Mouse (Mus musculus): ENCODE results near the gene Fbxl13. TPM values are rescaled to one million over a fixed set of nuclear protein-coding genes. Genes with fewer than 3 reads are reported as not detected.

Fbxl13 gene
- polyA plus RNA-seq, 1 experiment from 2014 or later: 0.10 TPM

GRCm38 (mm10) chr5:21468100-21468499 is 177.3 kb downstream of the Fbxl13 start:
- H3K4me3 ChIP-seq: no peak overlapping the region
- ATAC-seq (ENCODE audit: insufficient number of reproducible peaks, insufficient read depth, low FRiP score, low TSS enrichment): no peak
- H3K9me3 ChIP-seq: no peaks in the 10 kb centered on the region
- no peaks in the 10 kb centered on the region for H3K36me3 ChIP-seq
- H3K27me3 ChIP-seq: no peaks in the 10 kb centered on the region
- H3K27ac ChIP-seq: no peak overlapping the region
- WGBS: 69% methylated on average over 12 of the region's 12 CpGs
- H3K4me2 ChIP-seq (replicated peaks): no peak overlapping the region
- H3K4me1 ChIP-seq: peaks cover 7% of the 10 kb centered on the region; the same call in 1 of the 2 replicates
- H3K9ac ChIP-seq: no peak overlapping the region

DNA sequence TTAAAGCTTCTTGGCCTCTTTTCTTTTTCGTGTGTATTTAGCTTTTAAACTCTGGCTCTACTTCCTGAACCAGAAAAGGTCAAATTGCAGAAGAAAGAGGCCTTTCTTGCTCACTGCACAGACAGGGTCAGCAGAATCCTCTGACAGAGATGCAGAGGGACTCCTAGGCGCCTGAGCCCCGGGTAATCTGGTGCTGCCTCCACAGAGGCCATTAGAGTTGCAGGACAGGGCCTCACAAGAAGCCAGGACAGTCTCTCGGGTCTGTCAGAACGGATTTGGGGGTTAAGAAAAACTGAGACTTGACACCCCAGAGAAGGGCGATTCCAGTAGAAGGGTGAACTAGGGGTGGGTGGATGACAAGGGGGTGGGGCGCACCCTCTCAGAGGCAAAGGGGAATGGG is 178.0 kb downstream of the Fbxl13 start:
- Histone ChIP-seq H3K27me3 (no peaks in the 10 kb centered on the region), H3K9me3 (no peaks in the 10 kb centered on the region), H3K4me2 (replicated peaks) (no peak overlapping the region), H3K36me3 (no peaks in the 10 kb centered on the region), H3K9ac (no peak overlapping the region), H3K4me3 (no peak overlapping the region), H3K27ac (no peak overlapping the region), H3K4me1 (peaks cover 7% of the 10 kb centered on the region; the same call in 1 of the 2 replicates)
- WGBS: 39% methylated on average over 7 of the region's 7 CpGs
- no peak for ATAC-seq (ENCODE audit: insufficient number of reproducible peaks, insufficient read depth, low FRiP score, low TSS enrichment)

DNA sequence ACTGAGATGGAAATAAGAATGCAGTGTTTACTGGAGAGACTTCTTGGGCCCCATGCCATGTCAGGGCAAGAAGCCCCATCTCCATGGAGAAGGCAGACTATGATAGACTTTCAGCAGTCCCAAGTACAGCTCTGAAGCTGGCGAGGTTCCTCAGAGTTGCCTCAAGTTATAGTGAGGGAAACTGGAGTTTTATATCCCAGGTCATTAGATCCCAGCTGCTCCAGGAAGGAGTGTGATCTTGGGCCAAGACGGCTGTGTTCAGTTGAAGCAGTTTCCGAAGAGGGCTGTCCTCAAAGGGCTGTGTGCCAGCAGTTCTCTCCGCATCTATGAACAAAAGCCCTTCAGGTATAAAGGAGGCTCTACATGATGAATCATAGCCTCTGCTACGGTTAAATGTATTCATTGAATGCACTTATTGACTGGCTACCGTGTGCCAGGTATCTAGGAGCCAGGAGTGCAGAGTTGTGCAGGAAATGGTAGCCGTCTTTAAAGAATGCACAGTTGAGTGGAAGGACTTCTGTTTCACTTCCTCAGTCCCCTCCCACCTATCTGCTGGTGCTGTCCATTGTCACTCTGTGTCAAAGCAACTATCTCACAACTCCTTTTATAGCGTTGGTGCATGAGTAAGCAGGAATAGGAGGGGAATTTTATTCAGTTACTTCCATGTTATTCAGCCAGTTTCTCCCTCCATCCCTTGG is 204.5 kb downstream of the Fbxl13 start:
- no peak overlapping the region for H3K4me3 ChIP-seq
- H3K27me3 ChIP-seq: no peaks in the 10 kb centered on the region
- no peak overlapping the region for H3K4me2 ChIP-seq (replicated peaks)
- H3K36me3 ChIP-seq: no peaks in the 10 kb centered on the region
- no peaks in the 10 kb centered on the region for H3K9me3 ChIP-seq
- no peak overlapping the region for H3K27ac ChIP-seq
- H3K4me1 ChIP-seq: peaks cover 3% of the 10 kb centered on the region; the same call in 1 of the 2 replicates
- WGBS: 83% methylated on average over 8 of the region's 8 CpGs
- ATAC-seq (ENCODE audit: insufficient number of reproducible peaks, insufficient read depth, low FRiP score, low TSS enrichment): no peak
- no peak overlapping the region for H3K9ac ChIP-seq

DNA sequence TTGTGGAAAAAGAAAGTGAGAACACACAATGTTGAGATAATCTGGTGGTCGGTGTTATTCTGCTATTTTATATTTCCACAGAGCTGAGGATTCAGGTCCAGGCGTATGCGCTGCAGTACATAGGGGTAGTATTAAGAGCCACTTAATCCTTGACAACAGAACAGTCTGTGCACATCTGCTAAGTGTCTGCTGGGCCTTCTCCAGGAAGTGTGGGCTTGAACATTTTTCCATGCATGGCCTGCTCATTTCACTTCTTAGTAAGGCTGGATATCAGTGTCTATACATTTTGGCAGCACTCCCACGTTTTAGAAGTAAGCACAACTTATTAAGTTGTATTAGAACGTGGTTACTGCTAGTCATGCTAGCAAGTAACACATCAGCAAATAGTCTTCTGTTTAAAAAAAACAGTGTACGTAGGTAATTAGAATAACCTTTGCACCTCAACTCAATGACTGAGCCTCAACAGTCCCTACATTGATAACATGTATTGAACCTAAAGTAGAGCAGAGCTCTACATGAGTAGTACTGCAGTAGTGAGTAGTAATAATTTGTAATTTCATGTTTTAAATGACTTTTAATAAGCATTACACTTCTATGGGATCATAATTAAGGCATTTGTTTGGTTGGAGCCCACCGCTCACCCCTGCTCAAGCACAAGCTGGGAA is 205.9 kb downstream of the Fbxl13 start:
- H3K9ac ChIP-seq: no peak overlapping the region
- H3K4me2 ChIP-seq (replicated peaks): no peak overlapping the region
- H3K27ac ChIP-seq: no peak overlapping the region
- no peaks in the 10 kb centered on the region for H3K27me3 ChIP-seq
- peaks cover 5% of the 10 kb centered on the region; the same call in 1 of the 2 replicates for H3K4me1 ChIP-seq
- 89% methylated on average over 7 of the region's 7 CpGs for whole genome bisulfite sequencing
- no peak overlapping the region for H3K4me3 ChIP-seq
- ATAC-seq (ENCODE audit: insufficient number of reproducible peaks, insufficient read depth, low FRiP score, low TSS enrichment): no peak
- H3K9me3 ChIP-seq: no peaks in the 10 kb centered on the region
- H3K36me3 ChIP-seq: no peaks in the 10 kb centered on the region

DNA sequence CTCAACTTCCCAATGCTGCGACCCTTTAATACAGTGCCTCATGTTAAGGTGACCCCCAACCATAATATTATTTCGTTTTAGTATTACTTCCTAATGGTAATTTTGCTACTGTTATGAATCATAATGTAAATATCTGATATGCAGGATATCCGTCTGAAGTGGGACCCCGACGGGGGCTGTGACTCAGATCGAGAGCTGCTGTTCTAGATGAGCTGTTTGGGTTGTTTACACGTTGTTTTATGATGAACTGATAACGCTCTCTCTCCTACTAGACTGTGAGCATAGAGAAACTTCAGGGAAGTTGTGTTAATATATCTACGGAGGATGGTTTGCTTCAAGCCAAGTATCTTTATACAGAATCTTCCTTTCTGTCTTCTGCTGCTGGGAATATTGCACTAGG is 207.0 kb downstream of the Fbxl13 start:
- Histone ChIP-seq H3K9ac (no peak overlapping the region), H3K4me2 (replicated peaks) (no peak overlapping the region), H3K27ac (no peak overlapping the region), H3K9me3 (no peaks in the 10 kb centered on the region), H3K27me3 (no peaks in the 10 kb centered on the region), H3K4me1 (peaks cover 7% of the 10 kb centered on the region; the same call in 1 of the 2 replicates), H3K36me3 (no peaks in the 10 kb centered on the region), H3K4me3 (no peak overlapping the region)
- no peak for ATAC-seq (ENCODE audit: insufficient number of reproducible peaks, insufficient read depth, low FRiP score, low TSS enrichment)
- 91% methylated on average over 9 of the region's 9 CpGs for WGBS

DNA sequence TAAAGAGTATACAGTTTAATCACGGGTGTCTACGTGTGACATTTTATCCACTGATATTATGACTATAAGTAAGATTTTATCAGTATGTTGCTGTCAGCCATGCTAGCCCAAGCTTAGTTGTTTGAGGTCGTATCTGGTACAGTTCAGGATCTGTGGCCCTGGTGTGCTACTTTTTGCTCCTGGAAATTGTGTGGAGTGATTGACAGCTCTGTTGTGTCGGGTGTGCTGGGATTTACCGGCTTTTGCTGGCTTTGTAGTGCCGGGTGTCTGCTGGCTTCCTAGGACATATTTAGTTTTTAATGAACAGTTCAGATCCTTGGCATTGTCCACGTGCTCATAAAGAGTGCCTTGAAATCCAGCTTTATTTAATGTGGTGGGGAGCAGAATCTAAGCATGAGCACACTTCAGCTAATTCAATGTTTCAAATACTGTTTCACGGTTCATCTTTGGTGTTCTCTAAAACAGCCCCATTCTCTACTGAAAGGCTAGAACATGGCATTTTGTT is 208.9 kb downstream of the Fbxl13 start:
- peaks cover 7% of the 10 kb centered on the region; the same call in 1 of the 2 replicates for H3K4me1 ChIP-seq
- H3K27ac ChIP-seq: no peak overlapping the region
- no peak overlapping the region for H3K4me2 ChIP-seq (replicated peaks)
- H3K27me3 ChIP-seq: no peaks in the 10 kb centered on the region
- no peak overlapping the region for H3K9ac ChIP-seq
- H3K4me3 ChIP-seq: no peak overlapping the region
- H3K9me3 ChIP-seq: no peaks in the 10 kb centered on the region
- no peak for ATAC-seq (ENCODE audit: insufficient number of reproducible peaks, insufficient read depth, low FRiP score, low TSS enrichment)
- WGBS: 58% methylated on average over 8 of the region's 8 CpGs
- H3K36me3 ChIP-seq: no peaks in the 10 kb centered on the region

DNA sequence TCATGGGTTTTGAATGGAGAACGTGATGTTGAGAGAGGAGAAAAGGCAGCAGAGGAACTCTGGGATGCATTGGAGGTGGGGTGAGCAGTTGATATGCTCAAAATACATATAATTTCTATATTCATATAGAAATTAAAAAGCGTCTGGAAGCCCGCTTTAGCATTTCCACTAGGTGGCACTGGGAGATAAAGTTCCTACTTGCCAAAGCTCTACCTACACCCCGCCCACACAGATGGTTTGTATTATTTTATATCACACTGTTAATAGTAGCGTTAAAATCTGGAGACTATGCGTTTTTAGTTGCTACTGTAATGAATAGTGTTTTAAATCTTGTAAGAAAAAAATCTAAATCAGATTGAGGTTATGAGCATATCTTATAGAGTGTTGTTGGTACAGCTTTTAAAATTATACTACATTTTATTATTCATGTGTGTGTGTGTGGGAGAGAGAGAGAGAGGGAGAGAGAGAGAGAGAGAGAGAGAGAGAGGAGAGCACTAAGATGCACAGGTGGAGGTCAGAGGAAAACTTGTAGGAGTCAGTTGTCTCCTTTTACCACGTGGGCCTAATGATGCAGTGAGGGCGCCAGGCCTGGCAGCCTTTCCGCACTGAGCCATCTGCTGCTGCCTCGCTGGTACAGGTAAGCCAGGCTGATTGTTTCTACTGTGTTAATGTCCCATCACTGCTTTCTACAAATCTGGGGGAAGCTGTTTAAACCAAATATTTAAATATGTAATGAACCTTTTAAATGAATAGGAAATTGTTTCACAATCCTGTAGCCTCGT is 211.1 kb downstream of the Fbxl13 start:
- H3K4me3 ChIP-seq: no peak overlapping the region
- WGBS: 63% methylated on average over 11 of the region's 11 CpGs
- no peaks in the 10 kb centered on the region for H3K36me3 ChIP-seq
- H3K4me2 ChIP-seq (replicated peaks): no peak overlapping the region
- 0 out of 2 replicates have a peak, but pooled peaks have one; percentile 47 for ATAC-seq (ENCODE audit: insufficient number of reproducible peaks, insufficient read depth, low FRiP score, low TSS enrichment)
- no peak overlapping the region for H3K27ac ChIP-seq
- no peaks in the 10 kb centered on the region for H3K9me3 ChIP-seq
- H3K27me3 ChIP-seq: no peaks in the 10 kb centered on the region
- peaks cover 7% of the 10 kb centered on the region; the same call in 1 of the 2 replicates for H3K4me1 ChIP-seq
- no peak overlapping the region for H3K9ac ChIP-seq

Other genes with a start within 250 kb of the Fbxl13 start
- not detected in 2 replicates for gene Ccdc146, start 221.0 kb downstream of the Fbxl13 start, polyA plus RNA-seq (2016; fragmentation: Nextera tagmentation; extraction: Ambion mirVana)
- 5.3 and 5.7 TPM in 2 replicates for gene Fam185a, start 220.7 kb downstream of the Fbxl13 start, polyA plus RNA-seq (2016; fragmentation: Nextera tagmentation; extraction: Ambion mirVana)
- gene Lrrc17, start 102.1 kb downstream of the Fbxl13 start, polyA plus RNA-seq (2016; fragmentation: Nextera tagmentation; extraction: Ambion mirVana): 85.1 and 88.5 TPM in 2 replicates
- 58.2 and 58.4 TPM in 2 replicates for gene Armc10, start 179 bp upstream of the Fbxl13 start, polyA plus RNA-seq (2016; fragmentation: Nextera tagmentation; extraction: Ambion mirVana)
- 3.2 and 3.3 TPM in 2 replicates for gene Napepld, start 55.8 kb upstream of the Fbxl13 start, polyA plus RNA-seq (2016; fragmentation: Nextera tagmentation; extraction: Ambion mirVana)
- 83.8 and 89.1 TPM in 2 replicates for gene Pmpcb, start 91.5 kb upstream of the Fbxl13 start, polyA plus RNA-seq (2016; fragmentation: Nextera tagmentation; extraction: Ambion mirVana)
- 76.9 and 79.8 TPM in 2 replicates for gene Dnajc2, start 139.6 kb upstream of the Fbxl13 start, polyA plus RNA-seq (2016; fragmentation: Nextera tagmentation; extraction: Ambion mirVana)
- 188 and 198 TPM in 2 replicates for gene Psmc2, start 139.6 kb upstream of the Fbxl13 start, polyA plus RNA-seq (2016; fragmentation: Nextera tagmentation; extraction: Ambion mirVana)
- gene Slc26a5, start 220.0 kb upstream of the Fbxl13 start, polyA plus RNA-seq (2016; fragmentation: Nextera tagmentation; extraction: Ambion mirVana): 0.09 and 0.23 TPM in 2 replicates